Mouse (Mus musculus): ENCODE results near the gene Spag9.

GRCm38 (mm10) chr11:94054901-94055300, 59.0 kb downstream of the Spag9 start:
- TF ChIP-seq POLR2A (IDR thresholded peaks at IDR 0.05; ENCODE audit: extremely low read depth, insufficient read depth, low read length) (no peak), CTCF (IDR thresholded peaks at IDR 0.05; ENCODE audit: low read depth, low read length) (no peak)

Data from liver, adult 2 months (tissue).